Mouse (Mus musculus): Measurements from ENCODE around the gene Il12rb2.
A peak's percentile ranks its signal among the peaks of the same experiment; 100 is the strongest.

Gene Il12rb2

GRCm38 (mm10) chr6:67375982-67376391, at the start of gene Il12rb2:
Gene Il12rb2, minus strand, starts transcription at chr6:67376188.
- peak; percentile 3 for DNase-seq (ENCODE audit: low read depth, low spot score)

- no peak for DNase-seq (ENCODE audit: low read depth, low spot score)
Measured at GRCm38 (mm10) chr6:67421761-67422160, 45.8 kb upstream of the Il12rb2 start.

- DNase-seq (ENCODE audit: low read depth, low spot score): no peak
Measured at GRCm38 (mm10) chr6:67416557-67416956, 40.6 kb upstream of the Il12rb2 start.

GRCm38 (mm10) chr6:67415276-67415675, 39.3 kb upstream of the Il12rb2 start:
- DNase-seq (ENCODE audit: low read depth, low spot score): no peak

GRCm38 (mm10) chr6:67413378-67413777, 37.4 kb upstream of the Il12rb2 start:
- no peak for DNase-seq (ENCODE audit: low read depth, low spot score)

GRCm38 (mm10) chr6:67405281-67405682, 29.3 kb upstream of the Il12rb2 start:
- no peak for DNase-seq (ENCODE audit: low read depth, low spot score)

GRCm38 (mm10) chr6:67399551-67399950, 23.6 kb upstream of the Il12rb2 start:
- DNase-seq (ENCODE audit: low read depth, low spot score): no peak

- DNase-seq (ENCODE audit: low read depth, low spot score): no peak
Measured at GRCm38 (mm10) chr6:67365785-67366184, 10.2 kb downstream of the Il12rb2 start.

- no peak for DNase-seq (ENCODE audit: low read depth, low spot score)
Measured at GRCm38 (mm10) chr6:67348065-67348464, 27.9 kb downstream of the Il12rb2 start.

- DNase-seq (ENCODE audit: low read depth, low spot score): no peak
Measured at GRCm38 (mm10) chr6:67339494-67339893, 36.5 kb downstream of the Il12rb2 start.

GRCm38 (mm10) chr6:67337943-67338342, 38.0 kb downstream of the Il12rb2 start:
- no peak for DNase-seq (ENCODE audit: low read depth, low spot score)

GRCm38 (mm10) chr6:67323788-67324187, 52.2 kb downstream of the Il12rb2 start:
- no peak for DNase-seq (ENCODE audit: low read depth, low spot score)

- DNase-seq (ENCODE audit: low read depth, low spot score): peak; percentile 60
Measured at GRCm38 (mm10) chr6:67318451-67318850, 57.5 kb downstream of the Il12rb2 start.

- DNase-seq (ENCODE audit: low read depth, low spot score): no peak
Measured at GRCm38 (mm10) chr6:67317827-67318338, 58.1 kb downstream of the Il12rb2 start.

GRCm38 (mm10) chr6:67317068-67317467, 58.9 kb downstream of the Il12rb2 start:
- DNase-seq (ENCODE audit: low read depth, low spot score): no peak

GRCm38 (mm10) chr6:67314697-67315096, 61.3 kb downstream of the Il12rb2 start:
- no peak for DNase-seq (ENCODE audit: low read depth, low spot score)

- no peak for DNase-seq (ENCODE audit: low read depth, low spot score)
Measured at GRCm38 (mm10) chr6:67309752-67310151, 66.2 kb downstream of the Il12rb2 start.

GRCm38 (mm10) chr6:67308994-67309393, 67.0 kb downstream of the Il12rb2 start:
- no peak for DNase-seq (ENCODE audit: low read depth, low spot score)

GRCm38 (mm10) chr6:67303210-67303609, 72.8 kb downstream of the Il12rb2 start:
- DNase-seq (ENCODE audit: low read depth, low spot score): no peak

- DNase-seq (ENCODE audit: low read depth, low spot score): no peak
Measured at GRCm38 (mm10) chr6:67302471-67302870, 73.5 kb downstream of the Il12rb2 start.

- DNase-seq (ENCODE audit: low read depth, low spot score): no peak
Measured at GRCm38 (mm10) chr6:67301230-67301629, 74.8 kb downstream of the Il12rb2 start.

- peak; percentile 31 for DNase-seq (ENCODE audit: low read depth, low spot score)
Measured at GRCm38 (mm10) chr6:67300710-67301163, 75.3 kb downstream of the Il12rb2 start.

GRCm38 (mm10) chr6:67300300-67300699, 75.7 kb downstream of the Il12rb2 start:
- no peak for DNase-seq (ENCODE audit: low read depth, low spot score)

- no peak for DNase-seq (ENCODE audit: low read depth, low spot score)
Measured at GRCm38 (mm10) chr6:67298742-67299141, 77.2 kb downstream of the Il12rb2 start.
